Mouse (Mus musculus): ENCODE data around the gene 9530003J23Rik.
"Not testable (repeated sequence)": the region's sequence is repeated elsewhere in the genome, so short reads cannot be mapped to it uniquely, and the experiment has no call there.

9530003J23Rik gene

GRCm38 (mm10) chr10:117224102-117224990, 14.2 kb downstream of the 9530003J23Rik start, which contains the start of gene Yeats4:
Yeats4 (minus strand) TSS chr10:117224507.
- peak; percentile 94 for DNase-seq

GRCm38 (mm10) chr10:117223758-117224101, 14.8 kb downstream of the 9530003J23Rik start:
- no peak for DNase-seq

- DNase-seq, result no peak
Observed at GRCm38 (mm10) chr10:117222821-117223220, 15.7 kb downstream of the 9530003J23Rik start.

GRCm38 (mm10) chr10:117218351-117218750, 20.2 kb downstream of the 9530003J23Rik start:
- peak; percentile 65 for DNase-seq

- DNase-seq, result no peak
Observed at GRCm38 (mm10) chr10:117217246-117217840, 21.2 kb downstream of the 9530003J23Rik start.

- DNase-seq, result peak; percentile 60
Observed at GRCm38 (mm10) chr10:117216793-117217192, 21.7 kb downstream of the 9530003J23Rik start.

GRCm38 (mm10) chr10:117216132-117216495, 22.4 kb downstream of the 9530003J23Rik start:
- DNase-seq, result peak; percentile 68

GRCm38 (mm10) chr10:117215409-117216131, 22.9 kb downstream of the 9530003J23Rik start:
- DNase-seq, result peak; percentile 51

- peak; percentile 42 for DNase-seq
Observed at GRCm38 (mm10) chr10:117211023-117211422, 27.5 kb downstream of the 9530003J23Rik start.

- DNase-seq, result peak; percentile 75
Observed at GRCm38 (mm10) chr10:117209469-117209938, 29.0 kb downstream of the 9530003J23Rik start.

- DNase-seq, result not testable (repeated sequence)
Observed at GRCm38 (mm10) chr10:117208787-117209186, 29.7 kb downstream of the 9530003J23Rik start.

GRCm38 (mm10) chr10:117208221-117208620, 30.3 kb downstream of the 9530003J23Rik start:
- DNase-seq, result no peak

- no peak for DNase-seq
Observed at GRCm38 (mm10) chr10:117206070-117206469, 32.4 kb downstream of the 9530003J23Rik start.

- DNase-seq, result no peak
Observed at GRCm38 (mm10) chr10:117203558-117203981, 34.9 kb downstream of the 9530003J23Rik start.

GRCm38 (mm10) chr10:117202981-117203557, 35.4 kb downstream of the 9530003J23Rik start:
- no peak for DNase-seq

- no peak for DNase-seq
Observed at GRCm38 (mm10) chr10:117199701-117200100, 38.8 kb downstream of the 9530003J23Rik start.

GRCm38 (mm10) chr10:117196696-117197095, 41.8 kb downstream of the 9530003J23Rik start:
- DNase-seq, result no peak

GRCm38 (mm10) chr10:117195748-117196147, 42.8 kb downstream of the 9530003J23Rik start:
- DNase-seq, result no peak

- no peak for DNase-seq
Observed at GRCm38 (mm10) chr10:117195005-117195404, 43.5 kb downstream of the 9530003J23Rik start.

GRCm38 (mm10) chr10:117193364-117193763, 45.1 kb downstream of the 9530003J23Rik start:
- DNase-seq, result no peak

GRCm38 (mm10) chr10:117185399-117186089, 53.0 kb downstream of the 9530003J23Rik start:
- DNase-seq, result no peak
